Mouse (Mus musculus) megakaryocyte, embryonic 14.5 days (primary cell): ENCODE data around the gene Rapgef5.

ENCODE experiments used
- FLI1 ChIP-seq: IDR thresholded peaks from 2 replicates; pipeline ENCODE4 v1.6.1; 2012; ENCODE audit warnings: low read length, inconsistent platforms, mixed read lengths
- GATA1 ChIP-seq: IDR thresholded peaks from 3 replicates; pipeline ENCODE4 v1.6.1; 2012; ENCODE audit warnings: mixed read lengths, low read length, inconsistent platforms, borderline replicate concordance

DNA sequence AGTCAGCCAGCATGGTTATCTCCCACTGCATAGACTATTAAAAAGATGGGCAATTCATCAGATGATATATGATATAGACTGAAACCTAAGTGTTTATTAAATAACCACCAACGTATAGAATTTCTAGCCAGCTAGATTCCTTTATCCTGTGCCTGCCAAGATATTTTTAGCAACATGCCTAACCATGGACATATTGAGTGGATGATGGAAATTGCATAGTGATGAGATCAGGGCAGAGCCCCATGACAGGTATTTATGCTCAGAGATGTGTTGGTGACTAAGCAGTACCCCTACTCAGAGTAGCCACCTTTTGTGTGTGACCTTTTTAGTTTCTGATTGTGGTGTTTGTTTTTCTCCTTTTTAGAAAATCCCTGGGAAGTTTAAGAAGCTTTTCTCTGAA, 226.2 kb downstream of the Rapgef5 start:
- no peak for TF ChIP-seq FLI1
- no peak for TF ChIP-seq GATA1
